Mouse (Mus musculus) ZHBTc4 (cell line): ENCODE data around the gene Slc16a10.

Experiments
- DNase-seq: peaks from one replicate; pipeline ENCODE4 v3.0.0-alpha.2; 2011; ENCODE audit warnings: low read depth, low spot score

Slc16a10 gene

DNA sequence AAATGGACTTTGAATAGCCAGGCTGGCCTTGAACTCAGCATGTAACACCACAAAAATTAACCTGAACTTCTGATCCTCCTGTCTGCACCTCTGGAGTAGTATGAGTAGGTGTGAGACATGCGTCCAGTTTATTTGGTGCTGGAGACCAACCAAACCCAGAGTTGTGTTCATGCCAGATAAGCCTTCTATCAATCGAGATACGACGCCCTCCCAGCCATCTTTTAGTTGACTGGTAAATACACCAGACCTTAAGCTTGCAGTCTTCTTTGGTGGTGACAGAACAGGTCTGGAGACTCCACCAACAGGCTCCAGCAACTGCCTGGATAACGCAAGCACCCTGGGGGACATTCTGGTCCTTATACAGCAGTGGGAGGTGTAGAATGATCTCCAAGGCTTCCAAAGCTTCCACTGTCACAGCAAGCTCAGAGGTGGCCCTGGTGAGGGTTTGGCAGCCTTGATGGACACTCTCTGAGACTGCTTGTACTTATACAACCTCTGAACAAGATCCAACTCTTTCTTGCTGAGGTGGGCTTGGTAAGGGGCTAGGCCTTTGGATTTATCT lies 7.6 kb upstream of the Slc16a10 start:
- DNase-seq: no peak

- DNase-seq: no peak
These were observed 5.4 kb upstream of the Slc16a10 start for GRCm38 (mm10) chr10:40147325-40148059.

- DNase-seq: no peak
These were observed 4.4 kb upstream of the Slc16a10 start for GRCm38 (mm10) chr10:40146451-40146850.

- no peak for DNase-seq
These were observed 2.8 kb upstream of the Slc16a10 start for GRCm38 (mm10) chr10:40144815-40145214.

GRCm38 (mm10) chr10:40141016-40141851 lies 824 bp downstream of the Slc16a10 start:
- DNase-seq: peak; percentile 49

DNA sequence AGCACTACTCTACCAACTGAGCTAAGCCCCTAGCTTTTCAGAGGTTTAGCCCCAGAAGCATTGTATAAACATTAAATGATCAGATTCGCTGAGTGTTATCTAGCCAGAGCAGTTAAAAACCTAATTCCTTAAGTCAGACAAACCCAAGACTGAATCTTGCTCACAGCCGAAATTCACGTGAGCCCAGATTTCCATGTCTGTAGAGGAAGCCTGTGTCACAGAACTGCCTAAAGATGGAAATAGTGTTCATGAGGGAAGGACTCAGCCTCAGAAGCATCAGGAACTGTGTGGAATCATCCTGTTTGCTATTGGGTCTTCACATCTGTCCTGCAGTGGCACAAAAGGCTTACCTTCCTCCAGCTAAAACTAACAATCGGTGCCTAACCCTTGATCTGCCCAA lies 2.4 kb downstream of the Slc16a10 start:
- DNase-seq: no peak

DNA sequence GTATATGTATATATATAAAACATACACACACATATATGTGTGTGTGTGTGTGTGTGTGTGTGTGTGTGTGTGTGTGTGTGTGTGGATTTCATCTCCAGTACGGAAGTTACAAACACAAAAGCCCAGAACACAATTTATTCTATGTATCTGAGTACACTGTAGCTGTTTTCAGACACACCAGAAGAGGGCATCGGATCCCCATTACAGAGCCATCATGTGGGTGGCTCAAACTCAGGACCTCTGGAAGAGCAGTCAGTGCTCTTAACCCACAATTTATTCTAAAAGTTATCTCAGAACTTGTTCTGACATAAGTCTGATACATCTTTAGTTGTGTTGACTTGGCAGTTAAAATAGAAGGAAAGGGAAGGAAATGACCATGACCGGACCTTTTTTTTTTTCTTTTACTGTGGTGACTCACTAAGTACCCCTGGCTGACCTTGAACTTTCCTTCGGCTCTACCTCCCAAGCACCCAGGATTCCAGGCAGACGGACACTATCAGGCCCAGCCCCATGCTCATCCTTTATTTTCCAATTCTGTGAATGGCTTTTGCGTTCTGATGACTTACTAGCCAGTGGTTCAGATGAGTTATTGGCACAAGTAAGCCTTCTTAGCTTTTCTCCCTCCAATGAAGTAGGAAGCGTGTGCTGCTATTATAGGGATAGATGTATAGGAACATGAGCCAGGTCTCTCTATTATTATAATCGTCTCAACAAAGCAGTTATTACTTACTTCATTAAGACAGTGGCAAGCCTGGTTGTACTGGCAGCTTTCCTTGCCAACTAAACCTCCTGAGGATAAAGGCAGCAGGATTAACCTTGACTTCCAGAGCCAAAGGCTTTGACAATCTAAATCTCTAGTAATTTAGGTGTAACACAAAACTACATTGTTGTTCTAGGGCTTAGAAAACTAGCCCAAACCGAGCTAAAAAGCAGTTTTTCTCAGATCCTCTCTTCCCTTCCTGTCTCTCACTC lies 6.0 kb downstream of the Slc16a10 start:
- no peak for DNase-seq

- no peak for DNase-seq
These were observed 7.2 kb downstream of the Slc16a10 start for GRCm38 (mm10) chr10:40134906-40135305.

DNA sequence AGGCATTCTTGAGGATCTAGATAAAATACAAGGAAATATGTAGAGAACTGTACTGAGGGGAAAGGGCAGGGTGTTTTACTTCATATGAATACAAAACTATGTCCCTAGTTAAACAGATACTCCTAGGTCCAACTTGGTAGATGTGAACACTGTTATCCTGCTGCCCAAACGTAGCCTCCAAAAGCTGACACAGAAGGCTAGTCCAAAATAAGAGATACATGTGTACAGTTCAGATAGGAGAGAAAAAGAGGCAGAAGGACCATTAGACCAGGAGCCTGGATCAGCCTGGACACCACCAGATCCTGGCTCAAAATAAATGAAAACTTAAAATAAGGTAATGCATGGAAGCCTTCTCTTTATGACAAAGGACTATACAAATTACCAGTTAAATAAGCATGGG lies 8.4 kb downstream of the Slc16a10 start:
- no peak for DNase-seq

DNA sequence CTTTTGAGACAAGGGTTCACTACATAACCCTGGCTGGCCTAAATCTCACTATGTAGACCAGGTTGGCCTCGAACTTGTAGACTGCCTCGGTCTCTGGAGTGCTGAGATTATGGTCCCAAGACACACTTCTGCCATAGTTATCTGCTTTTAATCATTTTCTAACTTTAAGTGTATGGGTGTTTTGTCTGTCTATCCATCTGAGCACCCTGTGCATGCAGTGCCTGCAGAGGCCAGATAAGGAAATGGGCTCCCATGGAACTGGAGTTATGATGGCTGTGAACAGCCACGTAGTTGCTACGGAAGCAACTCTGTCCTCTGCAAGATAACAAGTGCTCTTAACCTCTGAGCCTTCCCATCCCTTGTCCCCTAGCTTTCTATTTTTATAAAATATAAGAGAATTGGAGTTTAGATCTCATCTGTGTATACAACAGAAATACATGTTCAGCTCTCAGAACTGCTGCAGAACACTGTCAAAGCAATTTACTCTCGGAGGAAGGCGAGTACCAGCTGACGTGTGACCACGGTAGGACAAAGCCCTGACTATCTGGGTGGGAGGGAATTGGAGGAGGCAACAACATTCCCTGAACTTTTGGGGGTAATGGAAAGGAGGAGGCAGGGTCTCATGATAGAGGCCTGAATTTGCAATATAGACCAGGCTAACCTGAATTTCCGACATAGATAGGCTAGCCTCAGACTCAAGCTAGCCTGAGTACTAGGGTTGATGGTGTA lies 10.2 kb downstream of the Slc16a10 start:
- no peak for DNase-seq

DNA sequence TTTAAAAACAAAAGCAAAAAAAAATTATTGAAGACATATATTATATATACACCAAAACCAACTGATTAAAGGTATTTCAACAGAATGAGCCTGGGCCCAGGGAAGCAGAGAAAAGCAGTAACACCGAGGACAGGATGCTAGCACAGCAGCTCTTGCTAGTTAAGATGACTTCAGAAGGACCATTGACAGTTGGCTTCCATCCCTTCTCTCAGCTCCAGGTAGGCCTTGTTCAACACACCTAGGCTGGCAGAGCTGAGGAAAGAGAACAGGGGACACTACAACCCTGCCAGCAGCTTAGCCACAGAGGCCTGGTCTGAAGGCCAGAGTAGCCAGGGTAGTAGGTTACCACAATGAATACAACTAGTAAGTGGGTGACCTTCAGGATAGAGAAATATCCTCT lies 11.9 kb downstream of the Slc16a10 start:
- DNase-seq: no peak

GRCm38 (mm10) chr10:40129134-40129533 lies 12.9 kb downstream of the Slc16a10 start:
- no peak for DNase-seq

GRCm38 (mm10) chr10:40128497-40128896 lies 13.6 kb downstream of the Slc16a10 start:
- peak; percentile 6 for DNase-seq

GRCm38 (mm10) chr10:40125200-40125599 lies 16.9 kb downstream of the Slc16a10 start:
- no peak for DNase-seq

DNA sequence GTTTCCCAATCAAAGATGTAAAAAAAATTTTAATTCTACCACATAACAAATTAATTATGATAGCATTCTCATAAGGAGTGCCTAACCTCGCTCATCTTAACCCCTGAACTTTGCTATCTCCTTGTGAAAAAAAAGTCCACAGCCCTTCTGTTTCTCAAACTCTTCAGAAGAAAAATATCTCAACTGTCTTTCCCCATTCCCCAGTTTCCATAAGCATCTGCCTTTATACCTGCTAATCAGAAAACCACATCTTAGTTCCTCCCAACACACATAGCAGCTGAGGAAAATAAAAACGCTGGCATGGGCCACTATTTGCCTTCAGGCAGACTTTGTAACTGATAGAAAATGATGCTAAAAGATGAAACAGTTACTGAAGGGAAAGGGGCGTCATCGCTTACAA lies 17.5 kb downstream of the Slc16a10 start:
- no peak for DNase-seq

GRCm38 (mm10) chr10:40124096-40124495 lies 18.0 kb downstream of the Slc16a10 start:
- DNase-seq: no peak

GRCm38 (mm10) chr10:40119466-40119865 lies 22.6 kb downstream of the Slc16a10 start:
- DNase-seq: no peak

- no peak for DNase-seq
These were observed 23.2 kb downstream of the Slc16a10 start for GRCm38 (mm10) chr10:40118743-40119387.

- DNase-seq: no peak
These were observed 28.5 kb downstream of the Slc16a10 start for GRCm38 (mm10) chr10:40113517-40114085.

DNA sequence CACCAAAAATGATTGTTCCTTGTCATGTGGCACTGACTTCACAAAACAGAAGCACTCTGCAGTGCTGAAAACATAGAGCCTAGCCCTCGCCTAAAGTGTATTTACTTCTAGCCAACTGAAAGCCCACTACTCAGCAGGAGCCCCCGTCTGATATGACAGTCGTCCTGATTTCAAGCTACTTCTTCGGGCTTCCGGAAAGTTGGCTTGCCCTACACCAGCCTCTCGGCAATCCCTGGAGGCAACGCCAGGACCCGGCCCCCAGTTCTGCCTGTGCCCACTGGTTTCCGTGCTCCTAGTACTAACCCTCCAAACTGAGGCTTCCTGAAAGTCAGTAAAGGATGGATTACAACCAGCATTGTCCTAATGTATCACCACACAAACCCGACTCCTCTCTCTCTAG lies 29.8 kb downstream of the Slc16a10 start:
- no peak for DNase-seq
